Mouse (Mus musculus) stomach, embryonic 14.5 days (tissue): ENCODE data around the gene Msantd2. TPM values are rescaled to one million over a fixed set of nuclear protein-coding genes. Genes with fewer than 3 reads are reported as not detected.

Source experiments
- ATAC-seq: fragments of 200-750 bp; cut with Nextera tagmentation; 2 replicates; pipeline ENCODE4 v1.8.0; 2017; ENCODE audit warnings: low read depth, moderate TSS enrichment; ENCODE audit not compliant: insufficient number of reproducible peaks, insufficient read depth, low FRiP score
- H3K27ac ChIP-seq: fragments of 300-500 bp; sonication (generic); 2 replicates; pipeline ENCODE4 v1.5.1; 2014; ENCODE audit warnings: mild to moderate bottlenecking, low read length, moderate library complexity, mixed read lengths
- H3K27me3 ChIP-seq: fragments of 300-500 bp; sonication (generic); 2 replicates; pipeline ENCODE4 v1.6.1; 2014; ENCODE audit warnings: low read length, control low read depth, mixed read lengths; ENCODE audit not compliant: control insufficient read depth, insufficient read depth
- H3K36me3 ChIP-seq: fragments of 300-500 bp; sonication (generic); 2 replicates; pipeline ENCODE4 v1.6.1; 2014; ENCODE audit warnings: mild to moderate bottlenecking, control low read depth, low read length, moderate library complexity, mixed read lengths; ENCODE audit not compliant: control insufficient read depth, insufficient read depth
- H3K4me1 ChIP-seq: fragments of 300-500 bp; sonication (generic); 2 replicates; pipeline ENCODE4 v1.6.1; 2014; ENCODE audit warnings: low read length, control low read depth, mixed read lengths; ENCODE audit not compliant: control insufficient read depth, insufficient read depth
- H3K4me2 ChIP-seq: fragments of 300-500 bp; sonication (generic); replicated peaks from 2 replicates; pipeline ENCODE4 v1.6.1; 2014; ENCODE audit warnings: low read depth, low read length, control low read depth
- H3K4me3 ChIP-seq: fragments of 300-500 bp; sonication (generic); 2 replicates; pipeline ENCODE4 v1.5.1; 2014; ENCODE audit warnings: low read depth, low read length, control low read depth
- H3K9ac ChIP-seq: fragments of 300-500 bp; sonication (generic); replicated peaks from 2 replicates; pipeline ENCODE4 v1.6.1; 2014; ENCODE audit warnings: low read depth, mild to moderate bottlenecking, control low read depth, low read length, moderate library complexity, mixed read lengths
- H3K9me3 ChIP-seq: fragments of 300-500 bp; sonication (generic); 2 replicates; pipeline ENCODE4 v1.6.1; 2016; ENCODE audit warnings: low read depth, low read length, control low read depth; ENCODE audit not compliant: control insufficient read depth
- WGBS: fragments of 180-500 bp; shearing (Covaris S2); extraction: QIAGEN DNeasy Blood & Tissue Kit; methylation state at CpG from one replicate; pipeline ENCODE4 v1.1.7; 2014; 5-methylcytosine and 5-hydroxymethylcytosine counted together
- polyA plus RNA-seq: library from polyadenylated mRNA; unstranded; fragments of >200 nt; fragmentation: Nextera tagmentation; extraction: Ambion mirVana; gene quantifications from 2 replicates; pipeline ENCODE4 v1.2.1, GENCODE M21; 2014

The Msantd2 gene
- polyA plus RNA-seq = 33.2 and 38.9 TPM in 2 replicates

DNA sequence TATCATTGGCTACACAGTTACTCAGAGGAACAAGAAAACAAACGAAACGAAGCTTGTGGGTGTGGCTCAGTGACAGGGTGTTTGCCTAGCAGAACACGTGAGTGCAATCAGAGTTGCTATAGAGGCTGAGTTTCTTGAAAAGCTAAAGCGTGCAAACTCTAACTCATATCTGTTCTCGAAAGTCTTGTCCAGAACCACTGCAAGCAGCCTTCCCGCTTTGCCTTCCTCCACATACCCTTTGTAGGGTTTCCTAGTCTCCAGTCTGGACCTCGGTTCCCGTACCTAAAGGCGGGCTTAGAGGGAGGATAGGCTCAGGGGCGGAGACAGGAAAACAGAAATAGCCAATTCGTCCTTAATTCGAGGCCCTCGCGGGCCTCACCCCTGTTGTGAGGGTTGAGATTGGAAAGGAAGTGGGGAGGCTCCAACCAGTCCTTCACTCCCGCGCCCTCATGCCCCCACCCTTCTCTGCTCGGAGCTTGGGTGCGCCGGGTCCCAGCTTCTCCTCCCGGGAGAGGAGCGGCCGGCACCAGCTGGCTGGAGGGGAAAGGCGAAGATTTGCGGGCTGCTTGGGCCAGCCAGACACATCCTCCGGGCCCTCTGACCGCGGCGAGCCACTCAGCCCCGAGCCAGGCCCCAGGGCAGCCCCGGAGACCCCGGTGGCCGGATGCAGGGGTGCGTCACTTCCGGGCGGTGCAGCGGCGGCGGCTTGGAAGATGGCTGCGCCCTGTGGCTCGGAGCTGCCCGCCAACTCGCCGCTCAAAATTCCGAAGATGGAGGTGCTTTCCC lies at the start of gene Msantd2:
TSS of gene Msantd2 (plus strand) at position 709 of the 786 bp plus-strand sequence.
- H3K36me3 ChIP-seq = no peaks in the 10 kb centered on the region; the same call in 1 of the 2 replicates
- H3K9me3 ChIP-seq = no peaks in the 10 kb centered on the region
- peak; percentile 93 for ATAC-seq
- H3K27me3 ChIP-seq = no peaks in the 10 kb centered on the region
- H3K4me1 ChIP-seq = peaks cover 23% of the 10 kb centered on the region
- peak within 1 kb of the TSS; percentile 99 for H3K27ac ChIP-seq
- H3K9ac ChIP-seq = peak within 1 kb of the TSS; percentile 96
- H3K4me2 ChIP-seq = peak within 1 kb of the TSS; percentile 90
- under 1% methylated on average over 40 of the region's 44 CpGs for WGBS
- H3K4me3 ChIP-seq = peak within 1 kb of the TSS; percentile 92

DNA sequence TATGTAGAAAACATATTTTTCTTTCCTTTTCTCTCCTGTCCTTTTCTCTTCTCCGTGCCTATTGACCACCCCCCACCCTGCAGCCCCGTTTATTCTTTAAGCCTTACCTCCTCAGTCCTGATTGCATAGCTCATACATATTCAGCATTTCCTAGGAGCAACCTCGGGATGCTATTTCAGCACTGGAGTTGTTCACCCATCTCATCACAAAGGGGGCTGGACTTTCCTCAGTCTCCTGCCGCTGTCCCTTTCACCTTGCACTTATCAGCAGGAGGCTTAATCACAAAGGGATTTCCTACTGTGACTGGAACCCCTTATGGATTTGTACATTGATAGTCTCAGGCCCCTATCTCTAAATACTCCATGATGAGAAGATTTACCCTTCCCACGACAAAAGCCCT lies 36.7 kb upstream of the Msantd2 start:
- Histone ChIP-seq H3K9ac (no peak overlapping the region), H3K36me3 (no peaks in the 10 kb centered on the region), H3K4me1 (no peaks in the 10 kb centered on the region), H3K27ac (no peak overlapping the region), H3K4me2 (no peak overlapping the region), H3K27me3 (peaks cover 45% of the 10 kb centered on the region), H3K4me3 (no peak overlapping the region), H3K9me3 (no peaks in the 10 kb centered on the region)
- no peak for ATAC-seq
- 2% methylated on average over 5 of the region's 5 CpGs for WGBS

DNA sequence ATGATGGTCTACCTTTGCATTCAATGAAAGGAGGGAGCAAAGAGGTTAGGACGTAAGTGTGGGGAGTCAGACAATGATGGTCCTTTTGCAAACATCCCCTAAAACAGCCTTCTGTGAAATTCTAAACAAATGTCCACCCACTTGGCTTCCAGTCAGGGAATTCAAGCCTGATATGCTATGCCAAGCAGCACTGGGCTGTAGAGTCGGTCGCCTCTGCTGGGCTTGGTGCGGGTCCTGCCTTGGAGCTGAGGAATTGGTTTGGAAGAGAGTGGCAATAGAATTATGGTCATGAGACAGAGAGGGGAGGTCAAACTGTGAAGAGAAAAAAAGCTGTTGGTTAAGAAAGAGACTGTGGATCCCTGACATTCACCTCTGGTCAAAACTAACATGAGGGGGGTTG lies 35.8 kb upstream of the Msantd2 start:
- Histone ChIP-seq H3K4me3 (no peak overlapping the region), H3K4me1 (no peaks in the 10 kb centered on the region), H3K27me3 (peaks cover 54% of the 10 kb centered on the region), H3K27ac (no peak overlapping the region), H3K9ac (no peak overlapping the region), H3K36me3 (no peaks in the 10 kb centered on the region), H3K9me3 (no peaks in the 10 kb centered on the region), H3K4me2 (no peak overlapping the region)
- ATAC-seq = no peak
- WGBS = 43% methylated on average over 4 of the region's 4 CpGs

DNA sequence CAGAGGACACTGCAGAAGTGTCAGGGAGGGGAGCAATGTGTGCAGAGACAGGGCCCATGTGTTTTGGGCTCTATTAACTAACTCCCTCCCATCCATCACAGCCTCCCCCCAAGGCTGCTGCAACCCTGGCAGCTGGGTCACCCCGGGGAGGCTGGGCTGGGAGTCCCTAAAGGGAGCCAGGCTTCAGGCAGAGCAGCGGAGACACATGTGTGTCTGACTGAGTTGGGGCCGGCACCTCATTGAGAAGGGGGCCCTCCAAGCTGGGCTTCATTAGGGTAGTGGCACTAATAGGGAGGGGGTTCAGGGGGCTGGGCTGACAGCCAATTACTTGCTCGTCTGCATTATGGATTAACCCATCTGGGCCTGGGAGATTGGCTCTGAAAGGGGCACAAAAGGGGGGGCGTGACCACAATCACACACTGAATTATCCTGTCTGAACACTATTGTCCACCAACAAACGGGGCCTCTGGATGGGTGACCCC lies 35.1 kb upstream of the Msantd2 start:
- ATAC-seq = no peak
- 9% methylated on average over 6 of the region's 6 CpGs for WGBS
- Histone ChIP-seq H3K9ac (no peak overlapping the region), H3K4me3 (no peak overlapping the region), H3K9me3 (no peaks in the 10 kb centered on the region), H3K27ac (no peak overlapping the region), H3K27me3 (peaks cover 61% of the 10 kb centered on the region), H3K36me3 (no peaks in the 10 kb centered on the region), H3K4me2 (no peak overlapping the region), H3K4me1 (no peaks in the 10 kb centered on the region)

DNA sequence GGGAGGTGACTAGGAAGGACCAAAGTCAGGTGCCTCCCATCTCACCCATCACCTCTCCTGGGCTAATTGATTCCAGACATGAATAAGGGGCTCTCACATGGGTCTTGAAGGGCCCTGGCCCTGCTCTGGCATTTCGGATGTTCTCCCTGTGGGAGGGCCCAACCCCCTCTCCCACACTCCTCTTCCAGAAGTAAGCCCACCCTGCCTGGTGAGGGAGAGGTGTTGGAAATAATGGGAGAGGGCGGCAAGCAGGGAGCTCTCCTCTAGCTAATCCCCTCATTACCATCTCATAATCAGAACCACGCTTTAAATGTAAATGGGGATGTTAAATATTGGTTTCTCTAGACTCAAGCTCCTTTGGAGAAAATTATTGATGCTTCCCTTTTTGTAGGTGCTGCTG lies 34.1 kb upstream of the Msantd2 start:
- Histone ChIP-seq H3K9me3 (no peaks in the 10 kb centered on the region), H3K36me3 (no peaks in the 10 kb centered on the region), H3K9ac (no peak overlapping the region), H3K27ac (no peak overlapping the region), H3K27me3 (peaks cover 70% of the 10 kb centered on the region), H3K4me2 (no peak overlapping the region), H3K4me1 (0 out of 2 replicates have a peak, but pooled peaks cover 2% of the 10 kb centered on the region), H3K4me3 (no peak overlapping the region)
- WGBS = 10% methylated on average over 3 of the region's 3 CpGs
- ATAC-seq = no peak

DNA sequence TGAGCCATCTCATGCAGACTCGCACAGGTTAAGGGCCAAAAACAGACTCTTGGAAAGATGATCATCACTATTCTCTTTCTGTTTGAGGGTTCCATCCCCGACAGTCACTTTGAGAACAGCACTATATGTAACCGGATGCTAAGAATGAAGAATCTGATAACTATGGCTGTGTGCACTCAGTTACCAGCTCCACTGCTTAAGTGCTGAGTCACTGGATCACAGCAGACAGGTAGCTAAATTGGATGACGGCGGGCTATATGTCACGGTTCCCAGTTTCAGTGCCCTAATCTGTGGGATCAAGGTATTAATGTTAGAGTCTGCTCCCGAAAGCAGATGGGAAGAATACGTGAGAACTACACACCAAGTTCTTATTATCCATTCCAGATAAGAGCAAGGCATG lies 33.3 kb upstream of the Msantd2 start:
- Histone ChIP-seq H3K9me3 (no peaks in the 10 kb centered on the region), H3K27ac (no peak overlapping the region), H3K4me1 (0 out of 2 replicates have a peak, but pooled peaks cover 8% of the 10 kb centered on the region), H3K4me2 (no peak overlapping the region), H3K36me3 (no peaks in the 10 kb centered on the region), H3K4me3 (no peak overlapping the region), H3K9ac (no peak overlapping the region), H3K27me3 (peaks cover 79% of the 10 kb centered on the region)
- 1% methylated on average over 8 of the region's 8 CpGs for WGBS
- no peak for ATAC-seq

DNA sequence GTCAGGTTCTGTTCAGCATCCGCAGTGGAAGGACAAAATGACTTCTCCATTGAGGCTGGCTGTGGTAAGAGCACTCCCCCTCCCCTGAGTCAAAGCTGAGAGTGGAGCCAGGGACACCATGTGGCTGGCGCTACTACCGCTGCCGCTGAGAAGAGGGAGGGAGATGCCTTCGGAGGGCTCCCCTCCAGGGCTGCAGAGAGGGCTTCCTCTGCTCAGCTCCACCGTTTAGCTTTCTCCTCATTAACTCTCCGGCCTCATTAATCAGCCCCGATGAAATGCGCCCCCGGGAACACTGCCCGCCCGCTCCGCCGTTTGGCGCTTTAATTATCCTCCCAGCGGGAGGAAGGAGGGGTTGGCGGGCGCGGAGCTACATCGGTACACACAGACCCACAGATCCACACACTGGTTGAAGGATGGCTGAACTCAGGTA lies 32.6 kb upstream of the Msantd2 start:
- no peak overlapping the region for H3K27ac ChIP-seq
- H3K4me2 ChIP-seq = peak overlapping the region; percentile 35
- no peaks in the 10 kb centered on the region for H3K9me3 ChIP-seq
- under 1% methylated on average over 20 of the region's 20 CpGs for WGBS
- H3K27me3 ChIP-seq = peaks cover 83% of the 10 kb centered on the region
- no peaks in the 10 kb centered on the region for H3K36me3 ChIP-seq
- no peak overlapping the region for H3K9ac ChIP-seq
- H3K4me3 ChIP-seq = no peak overlapping the region
- peak; percentile 29; the same call in 1 of the 2 replicates for ATAC-seq
- H3K4me1 ChIP-seq = 0 out of 2 replicates have a peak, but pooled peaks cover 8% of the 10 kb centered on the region

DNA sequence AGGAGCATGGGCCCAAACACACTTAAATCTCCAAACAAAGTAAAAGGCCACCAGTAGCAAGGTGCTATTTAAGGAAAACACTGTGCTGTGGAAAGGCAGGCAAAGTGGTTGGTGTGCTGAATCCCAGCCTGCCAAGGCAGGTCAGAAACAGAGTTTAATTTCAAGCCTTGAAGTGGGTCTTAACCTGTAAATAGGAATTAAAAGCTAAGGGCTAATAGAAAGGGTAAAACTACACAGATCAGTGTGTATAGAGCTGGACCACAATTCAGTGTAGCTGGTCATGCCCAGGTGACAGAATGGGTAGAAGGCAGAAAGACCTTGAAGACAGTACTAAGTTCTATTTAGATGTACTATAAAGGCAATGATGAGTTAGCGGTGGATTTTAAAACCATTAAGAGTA lies 32.0 kb upstream of the Msantd2 start:
- WGBS = 47% methylated on average over 1 of the region's 1 CpGs
- peaks cover 86% of the 10 kb centered on the region for H3K27me3 ChIP-seq

More for the DNA sequence above, 32.0 kb upstream of the Msantd2 start:
- no peaks in the 10 kb centered on the region for H3K36me3 ChIP-seq
- no peak for ATAC-seq
- no peak overlapping the region for H3K9ac ChIP-seq
- H3K4me3 ChIP-seq = no peak overlapping the region
- no peak overlapping the region for H3K27ac ChIP-seq
- H3K4me1 ChIP-seq = 0 out of 2 replicates have a peak, but pooled peaks cover 8% of the 10 kb centered on the region
- no peaks in the 10 kb centered on the region for H3K9me3 ChIP-seq
- no peak overlapping the region for H3K4me2 ChIP-seq
